Mouse (Mus musculus) liver, embryonic 14.5 days (tissue): ENCODE measurements around the gene Cntnap2.
A peak's percentile ranks its signal among the peaks of the same experiment; 100 is the strongest.

Experiments used
- CTCF ChIP-seq: IDR thresholded peaks from 2 replicates; pipeline ENCODE4 v1.5.1; 2016; ENCODE audit warnings: antibody characterized with exemption, low read depth, control low read depth
- EP300 ChIP-seq: IDR thresholded peaks from 2 replicates; pipeline ENCODE4 v1.6.1; 2016; ENCODE audit warnings: antibody characterized with exemption, low read depth

GRCm38 (mm10) chr6:45026011-45026682, 33.0 kb upstream of the Cntnap2 start:
- TF ChIP-seq CTCF = peak; percentile 64
- no peak for TF ChIP-seq EP300
